Mouse (Mus musculus): ENCODE results near the gene Tbca.

GRCm38 (mm10) chr13:94847870-94848269 lies 59.2 kb downstream of the Tbca start:
- TF ChIP-seq CTCF (IDR thresholded peaks at IDR 0.05; ENCODE audit: low read depth, low read length) (no peak), POLR2A (IDR thresholded peaks at IDR 0.05; ENCODE audit: insufficient read depth, low read length) (no peak), EP300 (IDR thresholded peaks at IDR 0.05; ENCODE audit: insufficient read depth, low read depth, low read length) (no peak)
